Mouse (Mus musculus): Measurements from ENCODE around the gene Wfdc1. TPM values are rescaled to one million over a fixed set of nuclear protein-coding genes. Genes with fewer than 3 reads are reported as not detected.
A peak's percentile ranks its signal among the peaks of the same experiment; 100 is the strongest.

Wfdc1 gene
- polyA plus RNA-seq, 1 experiment from 2014 or later = 5.7 TPM

GRCm38 (mm10) chr8:119623744-119624143 is 42.4 kb upstream of the Wfdc1 start:
- Histone ChIP-seq H3K27me3 (ENCODE audit: control insufficient read depth, insufficient read depth, low read length) (no peaks in the 10 kb centered on the region), H3K4me1 (ENCODE audit: control insufficient read depth, insufficient read depth, low read length) (no peaks in the 10 kb centered on the region), H3K9ac (replicated peaks; ENCODE audit: low read length) (no peak overlapping the region), H3K4me2 (ENCODE audit: low read depth, low read length) (no peak overlapping the region), H3K4me3 (ENCODE audit: low read depth, low read length) (no peak overlapping the region), H3K36me3 (replicated peaks; ENCODE audit: control insufficient read depth, insufficient read depth, low read depth, low read length) (no peaks in the 10 kb centered on the region), H3K27ac (replicated peaks; ENCODE audit: low read depth, low read length) (no peak overlapping the region), H3K9me3 (replicated peaks; ENCODE audit: control insufficient read depth, low read length) (no peaks in the 10 kb centered on the region)
- DNase-seq (ENCODE audit: low spot score) = no peak
- 82% methylated on average over 1 of the region's 1 CpGs for WGBS
- ATAC-seq (replicated peaks; ENCODE audit: insufficient number of reproducible peaks, low FRiP score, low TSS enrichment, low read depth) = no peak

DNA sequence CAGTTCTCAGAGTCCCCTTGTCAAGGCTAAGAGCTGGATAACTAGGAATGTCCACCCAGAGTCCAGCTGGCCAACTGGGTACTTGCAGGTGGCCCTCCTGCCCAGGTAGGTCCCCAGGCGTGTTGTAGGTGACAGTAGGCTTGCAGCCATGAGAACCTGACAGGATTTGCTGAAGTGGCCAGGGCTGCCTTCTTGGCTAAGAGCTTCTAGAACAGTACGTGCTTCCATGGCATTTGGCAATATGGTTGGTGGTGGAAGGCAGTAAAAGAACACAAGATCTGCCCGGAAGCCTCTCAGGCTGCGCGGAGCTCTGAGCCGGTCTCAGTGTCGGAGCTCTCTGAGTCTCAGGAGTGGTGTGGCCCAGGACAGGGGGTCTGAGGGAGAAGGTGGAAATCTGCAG is 41.2 kb upstream of the Wfdc1 start:
- no peaks in the 10 kb centered on the region for H3K9me3 ChIP-seq (replicated peaks; ENCODE audit: control insufficient read depth, low read length)
- WGBS = 83% methylated on average over 7 of the region's 7 CpGs
- H3K27ac ChIP-seq (replicated peaks; ENCODE audit: low read depth, low read length) = no peak overlapping the region
- H3K4me3 ChIP-seq (ENCODE audit: low read depth, low read length) = no peak overlapping the region
- H3K9ac ChIP-seq (replicated peaks; ENCODE audit: low read length) = no peak overlapping the region
- DNase-seq (ENCODE audit: low spot score) (no peak), ATAC-seq (replicated peaks; ENCODE audit: insufficient number of reproducible peaks, low FRiP score, low TSS enrichment, low read depth) (no peak)
- H3K4me1 ChIP-seq (ENCODE audit: control insufficient read depth, insufficient read depth, low read length) = no peaks in the 10 kb centered on the region
- no peaks in the 10 kb centered on the region for H3K27me3 ChIP-seq (ENCODE audit: control insufficient read depth, insufficient read depth, low read length)
- H3K36me3 ChIP-seq (replicated peaks; ENCODE audit: control insufficient read depth, insufficient read depth, low read depth, low read length) = no peaks in the 10 kb centered on the region
- H3K4me2 ChIP-seq (ENCODE audit: low read depth, low read length) = no peak overlapping the region

GRCm38 (mm10) chr8:119625788-119626187 is 40.4 kb upstream of the Wfdc1 start:
- Histone ChIP-seq H3K27ac (replicated peaks; ENCODE audit: low read depth, low read length) (no peak overlapping the region), H3K4me3 (ENCODE audit: low read depth, low read length) (no peak overlapping the region), H3K9me3 (replicated peaks; ENCODE audit: control insufficient read depth, low read length) (no peaks in the 10 kb centered on the region)

GRCm38 (mm10) chr8:119627199-119627598 is 39.0 kb upstream of the Wfdc1 start:
- no peak overlapping the region for H3K27ac ChIP-seq (replicated peaks; ENCODE audit: low read depth, low read length)
- WGBS = 78% methylated on average over 7 of the region's 7 CpGs
- H3K4me1 ChIP-seq (ENCODE audit: control insufficient read depth, insufficient read depth, low read length) = no peaks in the 10 kb centered on the region
- no peak overlapping the region for H3K9ac ChIP-seq (replicated peaks; ENCODE audit: low read length)
- H3K9me3 ChIP-seq (replicated peaks; ENCODE audit: control insufficient read depth, low read length) = no peaks in the 10 kb centered on the region
- no peaks in the 10 kb centered on the region for H3K36me3 ChIP-seq (replicated peaks; ENCODE audit: control insufficient read depth, insufficient read depth, low read depth, low read length)
- no peak overlapping the region for H3K4me3 ChIP-seq (ENCODE audit: low read depth, low read length)
- no peaks in the 10 kb centered on the region for H3K27me3 ChIP-seq (ENCODE audit: control insufficient read depth, insufficient read depth, low read length)
- ATAC-seq (replicated peaks; ENCODE audit: insufficient number of reproducible peaks, low FRiP score, low TSS enrichment, low read depth) (no peak), DNase-seq (ENCODE audit: low spot score) (no peak)
- H3K4me2 ChIP-seq (ENCODE audit: low read depth, low read length) = no peak overlapping the region

More at GRCm38 (mm10) chr8:119625788-119626187, 40.4 kb upstream of the Wfdc1 start:
- H3K36me3 ChIP-seq (replicated peaks; ENCODE audit: control insufficient read depth, insufficient read depth, low read depth, low read length) = no peaks in the 10 kb centered on the region
- no peak for ATAC-seq (replicated peaks; ENCODE audit: insufficient number of reproducible peaks, low FRiP score, low TSS enrichment, low read depth)
- H3K4me2 ChIP-seq (ENCODE audit: low read depth, low read length) = no peak overlapping the region
- DNase-seq (ENCODE audit: low spot score) = no peak
- H3K9ac ChIP-seq (replicated peaks; ENCODE audit: low read length) = no peak overlapping the region
- no peaks in the 10 kb centered on the region for H3K4me1 ChIP-seq (ENCODE audit: control insufficient read depth, insufficient read depth, low read length)
- H3K27me3 ChIP-seq (ENCODE audit: control insufficient read depth, insufficient read depth, low read length) = no peaks in the 10 kb centered on the region
- WGBS = 84% methylated on average over 22 of the region's 22 CpGs

- Histone ChIP-seq H3K4me1 (ENCODE audit: control insufficient read depth, insufficient read depth, low read length) (no peaks in the 10 kb centered on the region), H3K9ac (replicated peaks; ENCODE audit: low read length) (no peak overlapping the region), H3K27ac (replicated peaks; ENCODE audit: low read depth, low read length) (no peak overlapping the region; the same call in 1 of the 2 replicates), H3K27me3 (ENCODE audit: control insufficient read depth, insufficient read depth, low read length) (no peaks in the 10 kb centered on the region), H3K4me2 (ENCODE audit: low read depth, low read length) (no peak overlapping the region), H3K9me3 (replicated peaks; ENCODE audit: control insufficient read depth, low read length) (no peaks in the 10 kb centered on the region), H3K4me3 (ENCODE audit: low read depth, low read length) (no peak overlapping the region), H3K36me3 (replicated peaks; ENCODE audit: control insufficient read depth, insufficient read depth, low read depth, low read length) (no peaks in the 10 kb centered on the region)
- peak; percentile 79 for DNase-seq (ENCODE audit: low spot score)
- 0 out of 2 replicates have a peak, but pooled peaks have one; percentile 59 for ATAC-seq (replicated peaks; ENCODE audit: insufficient number of reproducible peaks, low FRiP score, low TSS enrichment, low read depth)
- WGBS = 24% methylated on average over 10 of the region's 10 CpGs
Measured at GRCm38 (mm10) chr8:119627613-119628359, 38.4 kb upstream of the Wfdc1 start.

DNA sequence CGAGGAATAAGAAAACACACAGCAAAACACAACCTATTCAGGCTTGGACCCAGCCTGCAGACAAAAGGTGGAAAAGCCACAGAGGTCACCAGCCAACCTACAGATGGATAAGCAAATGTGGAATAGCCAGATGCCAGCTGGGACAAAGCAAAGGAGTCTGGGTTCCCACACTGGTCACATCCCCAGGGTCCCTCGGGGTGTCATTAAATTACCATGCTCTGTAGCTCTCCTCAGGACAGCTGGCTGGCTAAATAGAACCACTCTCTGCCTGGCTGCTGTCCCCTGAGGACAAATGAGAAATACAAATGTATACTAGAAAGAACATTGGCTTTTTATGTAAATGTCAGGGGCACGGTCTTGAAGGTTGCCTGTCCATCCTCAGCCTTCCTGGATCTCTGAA is 35.3 kb upstream of the Wfdc1 start:
- Histone ChIP-seq H3K27me3 (ENCODE audit: control insufficient read depth, insufficient read depth, low read length) (peaks cover 9% of the 10 kb centered on the region), H3K4me2 (ENCODE audit: low read depth, low read length) (no peak overlapping the region), H3K4me1 (ENCODE audit: control insufficient read depth, insufficient read depth, low read length) (peaks cover 4% of the 10 kb centered on the region), H3K27ac (replicated peaks; ENCODE audit: low read depth, low read length) (no peak overlapping the region), H3K9ac (replicated peaks; ENCODE audit: low read length) (no peak overlapping the region), H3K36me3 (replicated peaks; ENCODE audit: control insufficient read depth, insufficient read depth, low read depth, low read length) (no peaks in the 10 kb centered on the region), H3K9me3 (replicated peaks; ENCODE audit: control insufficient read depth, low read length) (no peaks in the 10 kb centered on the region), H3K4me3 (ENCODE audit: low read depth, low read length) (no peak overlapping the region)
- WGBS = 24% methylated on average over 3 of the region's 3 CpGs
- DNase-seq (ENCODE audit: low spot score) = no peak
- ATAC-seq (replicated peaks; ENCODE audit: insufficient number of reproducible peaks, low FRiP score, low TSS enrichment, low read depth) = no peak

- DNase-seq (ENCODE audit: low spot score) (no peak), ATAC-seq (replicated peaks; ENCODE audit: insufficient number of reproducible peaks, low FRiP score, low TSS enrichment, low read depth) (no peak)
- H3K4me2 ChIP-seq (ENCODE audit: low read depth, low read length) = no peak overlapping the region
- no peak overlapping the region for H3K27ac ChIP-seq (replicated peaks; ENCODE audit: low read depth, low read length)
- peaks cover 4% of the 10 kb centered on the region for H3K4me1 ChIP-seq (ENCODE audit: control insufficient read depth, insufficient read depth, low read length)
- H3K27me3 ChIP-seq (ENCODE audit: control insufficient read depth, insufficient read depth, low read length) = peaks cover 9% of the 10 kb centered on the region
- no peaks in the 10 kb centered on the region for H3K36me3 ChIP-seq (replicated peaks; ENCODE audit: control insufficient read depth, insufficient read depth, low read depth, low read length)
- H3K9ac ChIP-seq (replicated peaks; ENCODE audit: low read length) = no peak overlapping the region
- H3K9me3 ChIP-seq (replicated peaks; ENCODE audit: control insufficient read depth, low read length) = no peaks in the 10 kb centered on the region
- H3K4me3 ChIP-seq (ENCODE audit: low read depth, low read length) = no peak overlapping the region
- 84% methylated on average over 9 of the region's 9 CpGs for WGBS
Measured at GRCm38 (mm10) chr8:119632246-119632645, 33.9 kb upstream of the Wfdc1 start.

- Histone ChIP-seq H3K27ac (replicated peaks; ENCODE audit: low read depth, low read length) (no peak overlapping the region), H3K4me1 (ENCODE audit: control insufficient read depth, insufficient read depth, low read length) (peaks cover 4% of the 10 kb centered on the region), H3K4me2 (ENCODE audit: low read depth, low read length) (peak overlapping the region; percentile 4; the same call in 1 of the 2 replicates), H3K9me3 (replicated peaks; ENCODE audit: control insufficient read depth, low read length) (no peaks in the 10 kb centered on the region), H3K27me3 (ENCODE audit: control insufficient read depth, insufficient read depth, low read length) (peaks cover 9% of the 10 kb centered on the region), H3K36me3 (replicated peaks; ENCODE audit: control insufficient read depth, insufficient read depth, low read depth, low read length) (no peaks in the 10 kb centered on the region), H3K4me3 (ENCODE audit: low read depth, low read length) (no peak overlapping the region), H3K9ac (replicated peaks; ENCODE audit: low read length) (peak overlapping the region; percentile 13; the same call in 1 of the 2 replicates)
- DNase-seq (ENCODE audit: low spot score) (no peak), ATAC-seq (replicated peaks; ENCODE audit: insufficient number of reproducible peaks, low FRiP score, low TSS enrichment, low read depth) (no peak)
- WGBS = 52% methylated on average over 29 of the region's 29 CpGs
Measured at GRCm38 (mm10) chr8:119632909-119633308, 33.3 kb upstream of the Wfdc1 start.

All from embryonic facial prominence, embryonic 11.5 days (tissue).